ENCODE assay signal across 7 mouse cellular contexts in genomic region chr6:124998066-124998465, GRCm38 (mm10). TPM values are rescaled to one million over a fixed set of nuclear protein-coding genes. Genes with fewer than 3 reads are reported as not detected.
DNase-seq lines count a peak whose midpoint lies in the region; ATAC-seq lines count a peak whose summit lies in the region.

No protein-coding gene starts in this region.

- peaks cover 94% of the 10 kb centered on the region for H3K27me3 ChIP-seq in megakaryocyte, embryonic 14.5 days (replicated peaks)
- peaks cover 94% of the 10 kb centered on the region for H3K27me3 ChIP-seq in forebrain, embryonic 13.5 days
- H3K27me3 ChIP-seq in splenic B cell, adult 2 months (ENCODE audit: control insufficient read depth, insufficient read depth, low read length, poor library complexity, severe bottlenecking), result peaks cover 1% of the 10 kb centered on the region; the same call in 1 of the 2 replicates

- H3K9ac ChIP-seq in forebrain, embryonic 13.5 days, result peak overlapping the region; percentile 86; the same call in 1 of the 2 replicates

- intact Hi-C loops in left cerebral cortex, postnatal 25 days (cut with DNase I), result no loop called here

- no peak overlapping the region for H3K27ac ChIP-seq in forebrain, embryonic 13.5 days

- 9% methylated on average over 8 of the region's 8 CpGs for WGBS in forebrain, embryonic 13.5 days

- H3K4me1 ChIP-seq in megakaryocyte, embryonic 14.5 days, result peaks cover 62% of the 10 kb centered on the region
- H3K4me1 ChIP-seq in forebrain, embryonic 13.5 days, result peaks cover 29% of the 10 kb centered on the region

- ATAC-seq in megakaryocyte, adult 5-6 weeks (ENCODE audit: poor library complexity, severe bottlenecking), result no peak
- ATAC-seq in forebrain, embryonic 13.5 days, result no peak

- H3K9me3 ChIP-seq in megakaryocyte, embryonic 14.5 days, result no peaks in the 10 kb centered on the region
- H3K9me3 ChIP-seq in forebrain, embryonic 13.5 days (replicated peaks), result no peaks in the 10 kb centered on the region

- peak overlapping the region; percentile 92 for H3K4me3 ChIP-seq in megakaryocyte, embryonic 14.5 days (replicated peaks)
- peak overlapping the region; percentile 67 for H3K4me3 ChIP-seq in forebrain, embryonic 13.5 days

- no peaks in the 10 kb centered on the region for H3K36me3 ChIP-seq in megakaryocyte, embryonic 14.5 days (replicated peaks; ENCODE audit: low read length)
- H3K36me3 ChIP-seq in forebrain, embryonic 13.5 days (ENCODE audit: poor library complexity, severe bottlenecking), result no peaks in the 10 kb centered on the region
- no peaks in the 10 kb centered on the region for H3K36me3 ChIP-seq in splenic B cell, adult 2 months (ENCODE audit: control insufficient read depth, insufficient read depth, low read length, poor library complexity, severe bottlenecking)

- H3K4me2 ChIP-seq in forebrain, embryonic 13.5 days, result peak overlapping the region; percentile 97

- DNase-seq in left cerebral cortex, postnatal 25 days (ENCODE audit: low spot score in 2 of 2), result peak; percentile 55 to 87
- DNase-seq in splenic B cell, adult 2 months (ENCODE audit: low read depth, low spot score), result peak; percentile 16
- no peak for DNase-seq in ovary, postnatal 10 days (ENCODE audit: low spot score)
- DNase-seq in gastrocnemius, adult 18-20 months (ENCODE audit: low spot score), result no peak

RNA-seq across cellular contexts. Expression of gene Pianp, which starts 1.6 kb away (rescaled TPM):
- polyA plus RNA-seq in megakaryocyte, embryonic 14.5 days (2012; ENCODE audit: insufficient read depth, low replicate concordance), result 2.5 and 7.7 TPM in 2 replicates
- total RNA-seq in megakaryocyte, adult 5-6 weeks (2015), result not detected in 2 replicates
- not detected in 2 replicates for total RNA-seq in megakaryocyte, adult 5-6 weeks (2017)
- polyA plus RNA-seq in forebrain, embryonic 13.5 days (2015; fragmentation: Nextera tagmentation; extraction: Ambion mirVana), result 13.0 and 16.1 TPM in 2 replicates
- 100 to 1,000 TPM; 169 to 181 TPM for total RNA-seq in left cerebral cortex, postnatal 25 days (2021)
- total RNA-seq in gastrocnemius, adult 18-20 months (2021), result under 1 TPM; 0.75 to 0.93 TPM

RNA-seq across cellular contexts. Expression of gene Zfp384, which starts 10.9 kb away (rescaled TPM):
- 21.5 and 67.6 TPM in 2 replicates for polyA plus RNA-seq in megakaryocyte, embryonic 14.5 days (2012; ENCODE audit: insufficient read depth, low replicate concordance)
- total RNA-seq in megakaryocyte, adult 5-6 weeks (2015), result 67.0 and 70.0 TPM in 2 replicates
- 34.1 and 36.0 TPM in 2 replicates for total RNA-seq in megakaryocyte, adult 5-6 weeks (2017)
- 18.1 and 19.9 TPM in 2 replicates for polyA plus RNA-seq in forebrain, embryonic 13.5 days (2015; fragmentation: Nextera tagmentation; extraction: Ambion mirVana)
- 10 to 100 TPM; 38.4 to 44.1 TPM for total RNA-seq in left cerebral cortex, postnatal 25 days (2021)
- total RNA-seq in gastrocnemius, adult 18-20 months (2021), result 10 to 100 TPM; 22.4 to 24.0 TPM

RNA-seq across cellular contexts. Expression of gene Cops7a, which starts 32.7 kb away (rescaled TPM):
- polyA plus RNA-seq in megakaryocyte, embryonic 14.5 days (2012; ENCODE audit: insufficient read depth, low replicate concordance), result 46.8 and 55.7 TPM in 2 replicates
- 35.4 and 37.2 TPM in 2 replicates for total RNA-seq in megakaryocyte, adult 5-6 weeks (2015)
- 19.4 and 25.7 TPM in 2 replicates for total RNA-seq in megakaryocyte, adult 5-6 weeks (2017)
- 89.0 and 99.3 TPM in 2 replicates for polyA plus RNA-seq in forebrain, embryonic 13.5 days (2015; fragmentation: Nextera tagmentation; extraction: Ambion mirVana)
- 100 to 1,000 TPM; 149 to 163 TPM for total RNA-seq in left cerebral cortex, postnatal 25 days (2021)
- total RNA-seq in gastrocnemius, adult 18-20 months (2021), result 100 to 1,000 TPM; 109 to 121 TPM

RNA-seq across cellular contexts. Expression of gene Ing4, which starts 41.5 kb away (rescaled TPM):
- 16.8 and 17.7 TPM in 2 replicates for polyA plus RNA-seq in megakaryocyte, embryonic 14.5 days (2012; ENCODE audit: insufficient read depth, low replicate concordance)
- 33.0 and 35.7 TPM in 2 replicates for total RNA-seq in megakaryocyte, adult 5-6 weeks (2015)
- total RNA-seq in megakaryocyte, adult 5-6 weeks (2017), result 63.3 and 63.9 TPM in 2 replicates
- 190 and 200 TPM in 2 replicates for polyA plus RNA-seq in forebrain, embryonic 13.5 days (2015; fragmentation: Nextera tagmentation; extraction: Ambion mirVana)
- total RNA-seq in left cerebral cortex, postnatal 25 days (2021), result 10 to 100 TPM; 54.0 to 62.1 TPM
- total RNA-seq in gastrocnemius, adult 18-20 months (2021), result 10 to 100 TPM; 22.0 to 23.2 TPM

RNA-seq across cellular contexts. Expression of gene Acrbp, which starts 51.4 kb away (rescaled TPM):
- polyA plus RNA-seq in megakaryocyte, embryonic 14.5 days (2012; ENCODE audit: insufficient read depth, low replicate concordance), result 8.7 and 11.3 TPM in 2 replicates
- total RNA-seq in megakaryocyte, adult 5-6 weeks (2015), result 9.0 and 14.2 TPM in 2 replicates
- 3.4 and 8.8 TPM in 2 replicates for total RNA-seq in megakaryocyte, adult 5-6 weeks (2017)
- 19.1 and 20.9 TPM in 2 replicates for polyA plus RNA-seq in forebrain, embryonic 13.5 days (2015; fragmentation: Nextera tagmentation; extraction: Ambion mirVana)
- 10 to 100 TPM in 1 of 2 experiments, 1 to 10 TPM in 1; 8.4 to 12.3 TPM for total RNA-seq in left cerebral cortex, postnatal 25 days (2021)
- 1 to 10 TPM; 2.0 to 2.4 TPM for total RNA-seq in gastrocnemius, adult 18-20 months (2021)

Comparison
In these comparisons a context has a peak if more than half of its experiments do, and no peak if none do; other contexts are left out.
1. DNase-seq: peak in left cerebral cortex, postnatal 25 days (2 of 2) and splenic B cell, adult 2 months (single experiment); none in ovary, postnatal 10 days (single experiment) and gastrocnemius, adult 18-20 months (single experiment).
2. RNA of gene Pianp, which starts 1.6 kb away (total RNA-seq): 169 to 181 TPM in left cerebral cortex, postnatal 25 days; 0.75 to 0.93 TPM in gastrocnemius, adult 18-20 months and not detected in megakaryocyte, adult 5-6 weeks; every median in the first group is over 10 times any median in the second.